Mouse (Mus musculus): Measurements from ENCODE around the gene Serpina5. TPM values are rescaled to one million over a fixed set of nuclear protein-coding genes. Genes with fewer than 3 reads are reported as not detected.

Serpina5 gene
- polyA plus RNA-seq, 1 experiment from 2014 or later: not detected

DNA sequence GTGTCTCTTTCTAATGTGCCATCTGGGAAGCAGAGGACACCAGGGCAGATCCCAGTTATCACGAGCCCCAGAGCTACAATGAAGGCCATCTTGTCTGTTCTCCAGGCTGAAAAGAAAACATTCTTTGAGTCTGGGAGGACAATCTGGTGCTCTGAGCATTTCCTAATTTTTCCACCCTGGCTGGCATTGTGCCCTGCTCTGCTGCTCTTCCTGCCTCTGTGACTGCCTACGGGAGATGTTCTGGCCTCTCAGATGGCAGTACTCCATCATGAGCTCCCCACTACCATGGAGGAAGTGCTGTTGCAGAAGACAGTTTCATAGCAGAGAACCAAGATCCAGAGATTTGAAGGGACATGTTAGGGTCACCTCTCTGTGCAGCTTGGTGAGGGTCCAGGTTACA is 51.1 kb downstream of the Serpina5 start:
- ATAC-seq (replicated peaks; ENCODE audit: insufficient number of reproducible peaks, low FRiP score, low TSS enrichment, low read depth): no peak
- Histone ChIP-seq H3K9ac (replicated peaks; ENCODE audit: low read length) (no peak overlapping the region), H3K36me3 (replicated peaks; ENCODE audit: control insufficient read depth, insufficient read depth, low read depth, low read length) (no peaks in the 10 kb centered on the region), H3K4me1 (ENCODE audit: control insufficient read depth, insufficient read depth, low read length) (no peaks in the 10 kb centered on the region), H3K27me3 (ENCODE audit: control insufficient read depth, insufficient read depth, low read length) (no peaks in the 10 kb centered on the region), H3K27ac (replicated peaks; ENCODE audit: low read depth, low read length) (no peak overlapping the region), H3K4me2 (ENCODE audit: low read depth, low read length) (no peak overlapping the region), H3K4me3 (ENCODE audit: low read depth, low read length) (no peak overlapping the region), H3K9me3 (replicated peaks; ENCODE audit: control insufficient read depth, low read length) (no peaks in the 10 kb centered on the region)
- no peak for DNase-seq (ENCODE audit: low spot score)
- WGBS: 84% methylated on average over 2 of the region's 2 CpGs

DNA sequence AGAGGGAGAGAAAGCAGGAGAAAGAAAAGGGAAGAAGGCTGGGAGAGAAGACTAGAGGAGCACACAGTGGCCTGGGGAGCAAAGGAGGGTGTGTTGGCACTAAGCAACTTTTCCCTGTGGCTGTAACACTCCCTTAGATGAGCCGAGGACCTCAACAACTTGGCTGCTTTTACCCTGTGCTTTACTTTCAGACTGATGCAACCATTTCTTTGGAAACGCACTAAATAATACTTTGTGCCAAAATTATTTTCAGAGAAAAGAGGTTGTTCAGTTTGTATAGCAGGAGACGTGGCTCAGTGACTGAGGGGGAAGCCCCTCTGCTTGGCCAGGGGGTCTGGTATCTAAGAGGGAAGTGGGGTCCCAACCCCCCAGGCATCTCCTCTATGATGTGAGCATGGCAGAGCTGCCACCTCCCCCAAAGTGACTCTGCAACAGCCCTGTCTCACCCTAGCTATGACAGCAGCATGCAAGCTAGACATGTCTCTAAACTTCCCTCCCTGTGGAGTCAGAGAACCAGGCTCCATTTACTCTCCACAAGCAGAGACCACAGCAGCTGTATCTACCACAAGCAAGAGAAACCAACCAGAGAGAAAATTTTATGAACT is 52.2 kb downstream of the Serpina5 start:
- Histone ChIP-seq H3K9ac (replicated peaks; ENCODE audit: low read length) (no peak overlapping the region), H3K9me3 (replicated peaks; ENCODE audit: control insufficient read depth, low read length) (no peaks in the 10 kb centered on the region), H3K27ac (replicated peaks; ENCODE audit: low read depth, low read length) (no peak overlapping the region), H3K36me3 (replicated peaks; ENCODE audit: control insufficient read depth, insufficient read depth, low read depth, low read length) (no peaks in the 10 kb centered on the region), H3K27me3 (ENCODE audit: control insufficient read depth, insufficient read depth, low read length) (no peaks in the 10 kb centered on the region), H3K4me2 (ENCODE audit: low read depth, low read length) (no peak overlapping the region), H3K4me3 (ENCODE audit: low read depth, low read length) (no peak overlapping the region), H3K4me1 (ENCODE audit: control insufficient read depth, insufficient read depth, low read length) (no peaks in the 10 kb centered on the region)
- ATAC-seq (replicated peaks; ENCODE audit: insufficient number of reproducible peaks, low FRiP score, low TSS enrichment, low read depth): no peak
- WGBS: 67% methylated on average over 3 of the region's 3 CpGs
- DNase-seq (ENCODE audit: low spot score): no peak

DNA sequence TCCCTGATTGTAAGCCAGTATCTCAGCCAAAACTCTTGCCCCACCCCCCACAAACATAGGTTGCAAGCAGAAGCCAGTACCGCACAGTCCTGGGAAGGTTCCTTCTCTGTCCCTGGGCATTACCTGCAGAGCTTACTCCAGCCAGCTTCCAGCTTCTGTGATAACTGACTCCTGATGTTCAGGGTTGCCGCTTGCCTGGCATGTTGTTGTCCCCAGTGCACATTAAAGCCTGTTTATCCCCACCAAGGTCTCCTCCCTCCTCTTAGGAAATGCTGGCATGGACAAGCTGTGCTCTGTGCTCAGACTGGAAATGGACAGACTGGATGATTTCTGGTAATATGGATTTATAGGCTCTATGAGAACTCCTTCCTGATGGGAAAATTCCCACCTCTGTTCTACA is 52.7 kb downstream of the Serpina5 start, which contains the start of gene Serpina3c:
TSS of gene Serpina3c (minus strand) at position 215 of the 400 bp plus-strand sequence.
- H3K27ac ChIP-seq (replicated peaks; ENCODE audit: low read depth, low read length): no peak within 1 kb of the TSS
- WGBS: 87% methylated on average over 2 of the region's 2 CpGs

More for the DNA sequence above, 52.7 kb downstream of the Serpina5 start, which contains the start of gene Serpina3c:
- DNase-seq (ENCODE audit: low spot score) (no peak), ATAC-seq (replicated peaks; ENCODE audit: insufficient number of reproducible peaks, low FRiP score, low TSS enrichment, low read depth) (no peak)
- H3K4me3 ChIP-seq (ENCODE audit: low read depth, low read length): no peak within 1 kb of the TSS
- no peaks in the 10 kb centered on the region for H3K4me1 ChIP-seq (ENCODE audit: control insufficient read depth, insufficient read depth, low read length)
- H3K9me3 ChIP-seq (replicated peaks; ENCODE audit: control insufficient read depth, low read length): no peaks in the 10 kb centered on the region
- H3K36me3 ChIP-seq (replicated peaks; ENCODE audit: control insufficient read depth, insufficient read depth, low read depth, low read length): no peaks in the 10 kb centered on the region
- no peaks in the 10 kb centered on the region for H3K27me3 ChIP-seq (ENCODE audit: control insufficient read depth, insufficient read depth, low read length)
- no peak within 1 kb of the TSS for H3K4me2 ChIP-seq (ENCODE audit: low read depth, low read length)
- H3K9ac ChIP-seq (replicated peaks; ENCODE audit: low read length): no peak within 1 kb of the TSS

Other genes starting within 250 kb of the Serpina5 start
- gene Serpina1a, start 237.6 kb upstream of the Serpina5 start, polyA plus RNA-seq (2014; fragmentation: Nextera tagmentation; extraction: Ambion mirVana): not detected in 2 replicates
- gene Serpina1c, start 196.2 kb upstream of the Serpina5 start, polyA plus RNA-seq (2014; fragmentation: Nextera tagmentation; extraction: Ambion mirVana): 0.31 TPM in 1 of 2 replicates, not detected in the other
- not detected in 2 replicates for gene Serpina1e, start 142.1 kb upstream of the Serpina5 start, polyA plus RNA-seq (2014; fragmentation: Nextera tagmentation; extraction: Ambion mirVana)
- gene Serpina11, start 111.2 kb upstream of the Serpina5 start, polyA plus RNA-seq (2014; fragmentation: Nextera tagmentation; extraction: Ambion mirVana): not detected in 2 replicates
- not detected in 2 replicates for gene Serpina9, start 87.4 kb upstream of the Serpina5 start, polyA plus RNA-seq (2014; fragmentation: Nextera tagmentation; extraction: Ambion mirVana)
- not detected in 2 replicates for gene Serpina12, start 56.7 kb upstream of the Serpina5 start, polyA plus RNA-seq (2014; fragmentation: Nextera tagmentation; extraction: Ambion mirVana)
- not detected in 2 replicates for gene Serpina3a, start 11.6 kb downstream of the Serpina5 start, polyA plus RNA-seq (2014; fragmentation: Nextera tagmentation; extraction: Ambion mirVana)
- not detected in 2 replicates for gene Serpina3b, start 26.9 kb downstream of the Serpina5 start, polyA plus RNA-seq (2014; fragmentation: Nextera tagmentation; extraction: Ambion mirVana)
- gene Serpina3c, start 52.8 kb downstream of the Serpina5 start, polyA plus RNA-seq (2014; fragmentation: Nextera tagmentation; extraction: Ambion mirVana): not detected in 2 replicates
- gene Serpina3f, start 113.4 kb downstream of the Serpina5 start, polyA plus RNA-seq (2014; fragmentation: Nextera tagmentation; extraction: Ambion mirVana): 0.13 TPM in 1 of 2 replicates, not detected in the other
- 0.35 and 0.43 TPM in 2 replicates for gene Serpina3g, start 135.1 kb downstream of the Serpina5 start, polyA plus RNA-seq (2014; fragmentation: Nextera tagmentation; extraction: Ambion mirVana)
- gene Serpina3i, start 162.0 kb downstream of the Serpina5 start, polyA plus RNA-seq (2014; fragmentation: Nextera tagmentation; extraction: Ambion mirVana): not detected in 2 replicates
- not detected in 2 replicates for gene Serpina3j, start 213.4 kb downstream of the Serpina5 start, polyA plus RNA-seq (2014; fragmentation: Nextera tagmentation; extraction: Ambion mirVana)
- gene Serpina3k, start 237.4 kb downstream of the Serpina5 start, polyA plus RNA-seq (2014; fragmentation: Nextera tagmentation; extraction: Ambion mirVana): not detected in 2 replicates
- gene Serpina3m, start 237.4 kb downstream of the Serpina5 start, polyA plus RNA-seq (2014; fragmentation: Nextera tagmentation; extraction: Ambion mirVana): not detected in 2 replicates

Data from embryonic facial prominence, embryonic 11.5 days (tissue).